Mouse (Mus musculus): ENCODE data around the gene Stk40.

GRCm38 (mm10) chr4:126163067-126163659, 59.4 kb downstream of the Stk40 start, which contains the start of gene Sh3d21:
- TF ChIP-seq CTCF (IDR thresholded peaks at IDR 0.05; ENCODE audit: borderline replicate concordance, insufficient read depth, low read depth, low read length) = no peak
- no peak for TF ChIP-seq POLR2A (IDR thresholded peaks at IDR 0.05; ENCODE audit: borderline replicate concordance, insufficient read depth, low read length)
